Mouse (Mus musculus) megakaryocyte progenitor cell, adult 5-6 weeks (primary cell): ENCODE data around the gene Dpagt1. TPM values are rescaled to one million over a fixed set of nuclear protein-coding genes. Genes with fewer than 3 reads are reported as not detected.
"Not testable (repeated sequence)": the region's sequence is repeated elsewhere in the genome, so short reads cannot be mapped to it uniquely, and the experiment has no call there.

Experiments used
- ATAC-seq: replicated peaks from 2 replicates; pipeline ENCODE4 v1.8.0; 2016; ENCODE audit warnings: mild to moderate bottlenecking, moderate TSS enrichment, inconsistent platforms; ENCODE audit not compliant: poor library complexity
- total RNA-seq, 2 experiments: library from RNA; stranded (forward) in 1 of 2; stranded (reverse) in 1 of 2; fragments of 157-497, 149-512 nt in 1 of 2; fragments of 200-1000 nt in 1 of 2; gene quantifications; 2 replicates each; pipeline versions ENCODE4 v1.2.3 to v1.2.4; 2015 to 2017

Dpagt1 gene
- total RNA-seq, 2 experiments from 2014 or later = 21.0 to 54.8 TPM

GRCm38 (mm10) chr9:44336964-44337363 is 11.1 kb downstream of the Dpagt1 start:
- no peak for ATAC-seq

- no peak for ATAC-seq
Measured at GRCm38 (mm10) chr9:44337436-44338169, 11.8 kb downstream of the Dpagt1 start.

- ATAC-seq = no peak
Measured at GRCm38 (mm10) chr9:44338574-44338973, 12.8 kb downstream of the Dpagt1 start.

- no peak for ATAC-seq
Measured at GRCm38 (mm10) chr9:44341487-44341886, 15.7 kb downstream of the Dpagt1 start.

GRCm38 (mm10) chr9:44342173-44342572 is 16.4 kb downstream of the Dpagt1 start:
- ATAC-seq = peak; percentile 61

- no peak for ATAC-seq
Measured at GRCm38 (mm10) chr9:44342605-44343004, 16.8 kb downstream of the Dpagt1 start.

- ATAC-seq = peak; percentile 67
Measured at GRCm38 (mm10) chr9:44343290-44343689, 17.5 kb downstream of the Dpagt1 start.

GRCm38 (mm10) chr9:44343781-44344421 is 18.1 kb downstream of the Dpagt1 start, which contains the start of gene Hmbs:
Hmbs (minus strand) TSS chr9:44344228.
- ATAC-seq = peak; percentile 79

GRCm38 (mm10) chr9:44345570-44346433 is 20.0 kb downstream of the Dpagt1 start:
- no peak for ATAC-seq

GRCm38 (mm10) chr9:44347166-44347565 is 21.3 kb downstream of the Dpagt1 start:
- ATAC-seq = no peak

- no peak for ATAC-seq
Measured at GRCm38 (mm10) chr9:44347621-44348020, 21.8 kb downstream of the Dpagt1 start.

GRCm38 (mm10) chr9:44348546-44348945 is 22.7 kb downstream of the Dpagt1 start:
- peak; percentile 26; the same call in 1 of the 2 replicates for ATAC-seq

- no peak for ATAC-seq
Measured at GRCm38 (mm10) chr9:44351396-44351795, 25.6 kb downstream of the Dpagt1 start.

- ATAC-seq = no peak
Measured at GRCm38 (mm10) chr9:44352337-44352736, 26.5 kb downstream of the Dpagt1 start.

- no peak for ATAC-seq
Measured at GRCm38 (mm10) chr9:44353142-44353541, 27.3 kb downstream of the Dpagt1 start.

- peak; percentile 70 for ATAC-seq
Measured at GRCm38 (mm10) chr9:44357207-44357606, 31.4 kb downstream of the Dpagt1 start.

GRCm38 (mm10) chr9:44361190-44361917 is 35.5 kb downstream of the Dpagt1 start, which contains the start of gene Vps11:
Vps11 (minus strand) TSS chr9:44361670.
- ATAC-seq = peak; percentile 94

- not testable (repeated sequence) for ATAC-seq
Measured at GRCm38 (mm10) chr9:44361931-44362330, 36.1 kb downstream of the Dpagt1 start.

- peak; percentile 63 for ATAC-seq
Measured at GRCm38 (mm10) chr9:44364480-44364879, 38.7 kb downstream of the Dpagt1 start.

GRCm38 (mm10) chr9:44373386-44373785 is 47.6 kb downstream of the Dpagt1 start:
- no peak for ATAC-seq

GRCm38 (mm10) chr9:44376141-44376540 is 50.3 kb downstream of the Dpagt1 start:
- ATAC-seq = no peak
